Mouse (Mus musculus): ENCODE results near the gene Cacnb2.

DNA sequence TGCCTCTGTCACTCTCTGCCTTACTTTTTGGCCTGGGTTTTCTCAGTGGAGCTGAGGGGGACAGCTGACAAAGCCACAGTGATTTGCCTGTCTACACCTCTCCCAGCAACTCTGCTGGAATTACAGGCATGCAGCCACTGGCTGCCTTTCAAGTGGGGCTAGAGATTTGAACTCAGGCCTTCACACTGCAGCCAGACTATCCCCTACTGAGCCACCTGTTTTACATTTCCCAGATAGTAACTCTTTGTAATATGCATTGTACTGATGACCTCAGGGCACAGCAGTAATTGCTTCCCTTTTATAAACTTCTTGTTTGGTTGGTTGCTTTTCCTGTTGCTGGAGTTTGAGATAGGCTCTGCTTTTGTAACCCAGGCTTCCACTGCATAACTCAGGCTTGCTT lies 220.2 kb downstream of the Cacnb2 start:
- no peak for TF ChIP-seq ZNF384 (IDR thresholded peaks at IDR 0.05; ENCODE audit: low read depth, low read length)
- no peak for TF ChIP-seq ZC3H11A (IDR thresholded peaks at IDR 0.05; ENCODE audit: borderline replicate concordance, low read depth, low read length)
- TF ChIP-seq MAFK (IDR thresholded peaks at IDR 0.05; ENCODE audit: insufficient read depth, low read depth, low read length) = no peak
- no peak for TF ChIP-seq HCFC1 (IDR thresholded peaks at IDR 0.05; ENCODE audit: borderline replicate concordance, insufficient read depth, low read length)
- TF ChIP-seq CHD2 (IDR thresholded peaks at IDR 0.05; ENCODE audit: low read depth, low read length) = no peak

All from ES-E14 (cell line).